Mouse (Mus musculus): ENCODE measurements around the gene Inpp5d. TPM values are rescaled to one million over a fixed set of nuclear protein-coding genes. Genes with fewer than 3 reads are reported as not detected.
A peak's percentile ranks its signal among the peaks of the same experiment; 100 is the strongest.

The Inpp5d gene
- polyA plus RNA-seq, 1 experiment from 2014 or later = 6.0 TPM

DNA sequence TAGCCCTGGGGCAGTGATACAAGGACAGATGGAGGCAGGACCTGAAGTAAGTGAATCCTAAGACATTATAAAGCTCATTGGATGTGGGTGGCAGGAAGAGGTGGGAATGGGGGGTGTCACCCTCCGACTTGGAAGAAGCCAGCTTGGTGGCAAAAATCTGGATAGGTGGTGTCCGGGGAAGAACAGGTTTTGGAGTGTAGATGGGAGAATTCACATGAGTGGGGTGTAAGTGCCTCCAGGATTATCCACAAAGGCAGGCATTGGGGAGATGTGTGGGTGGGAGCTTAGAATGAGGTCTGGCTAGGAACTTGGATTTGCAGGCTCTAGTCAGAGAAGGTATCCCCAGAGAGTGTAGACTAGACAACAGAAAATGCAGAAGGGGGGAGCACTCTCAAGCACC, 14.8 kb upstream of the Inpp5d start:
- no peak for DNase-seq (ENCODE audit: low spot score)
- Histone ChIP-seq H3K36me3 (no peaks in the 10 kb centered on the region), H3K27me3 (ENCODE audit: insufficient read depth, poor library complexity, severe bottlenecking) (no peaks in the 10 kb centered on the region), H3K4me1 (no peaks in the 10 kb centered on the region), H3K4me3 (no peak overlapping the region), H3K27ac (no peak overlapping the region), H3K9me3 (no peaks in the 10 kb centered on the region)
- 80% methylated on average over 2 of the region's 2 CpGs for WGBS

DNA sequence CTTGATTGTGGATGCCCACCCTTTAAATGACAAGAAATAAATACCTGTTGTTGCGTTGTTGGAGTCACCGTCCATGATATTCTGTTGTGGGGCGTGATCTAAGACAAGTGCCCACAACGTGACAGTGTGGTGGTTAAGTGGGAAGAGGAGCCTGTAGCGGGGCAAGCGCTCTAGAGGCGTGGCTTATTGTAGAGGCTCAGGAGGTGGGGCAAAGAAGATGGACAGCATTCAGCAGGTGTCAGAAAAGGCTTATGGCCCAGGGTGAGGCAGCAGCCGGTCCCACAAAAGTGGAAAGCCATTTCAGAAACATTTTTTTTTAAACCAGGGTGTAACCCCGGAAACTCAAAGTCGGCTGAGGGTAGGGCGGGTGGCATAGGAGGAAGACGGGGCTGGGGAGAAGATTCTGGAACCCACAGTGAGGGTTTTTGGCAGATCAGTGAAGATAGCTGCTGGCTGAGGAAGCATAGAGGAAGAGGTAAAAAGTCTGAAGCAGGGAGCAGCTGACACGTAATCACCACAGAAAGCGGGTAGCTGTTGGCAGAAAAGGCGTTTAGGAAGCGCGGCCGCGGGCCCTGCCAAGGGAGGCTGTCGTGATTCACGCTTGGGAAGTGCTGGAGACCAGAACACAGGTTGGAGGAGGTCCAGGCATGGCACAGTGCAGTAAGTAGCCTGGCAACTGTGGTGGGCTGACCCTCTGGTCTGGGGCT, 12.6 kb upstream of the Inpp5d start:
- Histone ChIP-seq H3K4me3 (no peak overlapping the region), H3K4me1 (no peaks in the 10 kb centered on the region)
- WGBS = 73% methylated on average over 21 of the region's 21 CpGs

DNA sequence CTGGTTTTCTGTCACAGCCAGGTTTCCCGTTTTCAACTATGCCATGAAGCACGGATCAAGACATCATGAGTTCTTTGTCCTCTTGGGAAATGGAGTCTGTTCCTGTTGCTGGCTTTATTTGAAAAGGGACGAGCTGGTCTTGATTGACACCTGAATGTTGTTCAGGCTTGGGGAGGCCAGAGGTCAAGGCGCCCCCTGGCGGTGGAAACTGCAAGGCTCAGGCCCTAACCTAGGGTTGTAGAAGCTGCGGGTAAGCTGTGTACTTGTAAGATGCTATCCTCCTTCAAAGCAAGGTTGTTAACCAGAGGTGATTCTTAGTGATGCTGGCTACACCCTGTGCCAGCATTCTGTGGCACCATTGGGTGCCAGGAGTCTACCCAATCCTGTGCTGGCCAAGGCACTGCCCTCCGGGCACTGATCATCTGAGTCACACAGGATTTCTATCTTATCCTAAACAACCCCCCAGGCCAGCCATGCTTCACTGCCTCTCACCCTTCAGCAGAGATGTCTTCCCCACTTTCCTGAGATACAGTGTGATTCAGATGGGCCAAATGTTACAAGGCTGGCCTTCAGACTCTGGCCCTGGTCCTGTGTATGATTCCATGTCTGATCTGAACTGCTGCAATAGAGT, 11.6 kb upstream of the Inpp5d start:
- WGBS = 29% methylated on average over 7 of the region's 7 CpGs
- no peak for DNase-seq (ENCODE audit: low spot score)
- no peaks in the 10 kb centered on the region for H3K36me3 ChIP-seq
- H3K27ac ChIP-seq = no peak overlapping the region
- H3K27me3 ChIP-seq (ENCODE audit: insufficient read depth, poor library complexity, severe bottlenecking) = no peaks in the 10 kb centered on the region
- H3K4me3 ChIP-seq = no peak overlapping the region
- no peaks in the 10 kb centered on the region for H3K4me1 ChIP-seq
- H3K9me3 ChIP-seq = no peaks in the 10 kb centered on the region

More for the DNA sequence above, 12.6 kb upstream of the Inpp5d start:
- no peaks in the 10 kb centered on the region for H3K36me3 ChIP-seq
- H3K27me3 ChIP-seq (ENCODE audit: insufficient read depth, poor library complexity, severe bottlenecking) = no peaks in the 10 kb centered on the region
- H3K27ac ChIP-seq = no peak overlapping the region
- no peaks in the 10 kb centered on the region for H3K9me3 ChIP-seq
- DNase-seq (ENCODE audit: low spot score) = no peak

DNA sequence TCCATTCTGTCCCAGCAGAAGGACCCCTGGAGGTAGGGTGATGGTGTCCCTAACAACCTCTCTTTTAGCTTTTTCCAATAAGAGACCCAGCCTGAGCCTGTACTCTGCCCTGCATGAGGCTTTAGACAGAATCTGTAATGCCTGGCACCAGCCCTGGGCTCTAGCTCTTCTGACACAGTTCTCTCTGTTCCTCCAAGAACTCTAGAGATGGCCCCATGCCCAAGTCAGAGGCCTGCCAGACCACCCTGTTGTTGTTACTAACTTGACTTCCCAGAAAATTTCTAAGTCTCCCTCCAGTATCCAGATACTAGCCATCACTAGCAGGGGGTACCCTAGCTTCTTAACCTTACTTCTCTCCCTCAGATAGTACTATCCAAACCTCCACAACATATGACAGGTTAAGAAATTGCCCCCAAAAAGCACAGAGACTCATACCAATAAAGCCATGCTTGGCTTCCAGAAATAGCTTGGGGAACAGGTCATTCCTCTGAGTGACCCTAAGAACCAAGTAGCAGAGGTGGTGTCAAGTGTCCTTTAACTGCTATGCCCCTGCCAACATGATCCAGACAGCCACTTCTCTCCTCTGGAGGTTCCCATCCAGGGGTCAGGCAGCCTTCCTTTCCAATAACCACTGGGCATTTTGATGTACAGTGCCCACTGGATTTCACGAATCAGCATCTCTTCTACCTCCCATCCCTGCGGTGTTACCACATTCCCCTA, 5.4 kb upstream of the Inpp5d start:
- Histone ChIP-seq H3K27ac (no peak overlapping the region), H3K36me3 (no peaks in the 10 kb centered on the region), H3K27me3 (ENCODE audit: insufficient read depth, poor library complexity, severe bottlenecking) (peaks cover 4% of the 10 kb centered on the region; the same call in 1 of the 2 replicates), H3K4me3 (no peak overlapping the region), H3K9me3 (no peaks in the 10 kb centered on the region), H3K4me1 (no peaks in the 10 kb centered on the region)
- 76% methylated on average over 2 of the region's 2 CpGs for WGBS
- DNase-seq (ENCODE audit: low spot score) = no peak

DNA sequence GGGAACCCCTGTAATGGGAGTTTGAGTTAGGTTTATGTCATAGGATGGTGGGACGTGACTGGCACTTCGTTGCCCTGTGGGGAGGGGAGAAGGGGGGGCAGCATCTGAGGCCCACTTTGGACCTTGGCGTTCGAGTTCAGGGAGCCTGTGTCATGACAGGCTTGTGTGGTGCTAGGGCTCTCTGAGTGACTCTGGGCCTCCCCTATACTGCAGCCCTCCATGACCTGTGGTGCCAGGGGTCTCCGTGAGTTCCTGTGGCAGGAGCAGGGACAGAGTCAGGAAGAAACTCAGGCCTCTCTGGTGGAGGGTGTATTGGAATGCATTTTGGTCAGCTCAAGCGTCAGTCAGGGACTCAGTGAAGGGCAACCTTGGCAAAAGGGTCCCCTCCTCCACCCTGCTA, 581 bp downstream of the Inpp5d start:
- H3K4me3 ChIP-seq = peak overlapping the region; percentile 35
- no peaks in the 10 kb centered on the region for H3K36me3 ChIP-seq
- no peaks in the 10 kb centered on the region for H3K27me3 ChIP-seq (ENCODE audit: insufficient read depth, poor library complexity, severe bottlenecking)
- H3K4me1 ChIP-seq = peaks cover 17% of the 10 kb centered on the region
- peak overlapping the region; percentile 70 for H3K27ac ChIP-seq
- whole genome bisulfite sequencing = 66% methylated on average over 6 of the region's 6 CpGs
- DNase-seq (ENCODE audit: low spot score) = no peak
- no peaks in the 10 kb centered on the region for H3K9me3 ChIP-seq

DNA sequence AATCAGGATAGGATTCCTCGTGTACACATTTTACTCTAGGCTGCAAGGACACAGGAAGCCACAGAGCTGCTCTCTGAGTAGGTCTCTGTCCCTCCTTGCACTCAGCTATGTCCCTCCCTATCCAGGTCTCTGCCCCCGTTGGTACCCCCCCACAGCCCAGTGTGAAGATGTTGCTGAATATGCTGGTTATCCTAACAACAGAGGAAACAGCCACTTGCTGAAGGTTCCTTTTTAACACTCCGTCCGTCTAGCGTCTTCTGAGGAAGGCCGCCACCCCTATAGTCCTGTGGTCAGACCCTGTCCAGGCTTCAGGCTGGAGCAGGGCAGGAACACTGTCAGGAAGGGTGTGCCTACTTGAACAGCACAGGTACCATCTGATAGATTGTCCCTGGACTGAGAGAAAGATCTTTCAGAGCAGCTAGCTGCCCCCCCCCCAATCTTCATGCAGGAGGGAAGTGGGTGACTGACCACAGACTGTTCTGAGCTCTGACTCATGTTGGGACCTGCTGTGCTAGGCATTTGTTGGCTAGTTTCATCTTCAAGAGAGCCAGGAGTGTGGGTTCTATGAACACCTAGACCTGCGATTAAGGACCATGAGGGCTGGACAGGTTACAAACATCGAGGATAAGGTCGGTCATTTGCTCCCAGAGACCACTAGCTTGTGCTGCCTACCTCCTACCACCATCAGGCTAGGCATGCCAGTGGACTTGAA, 1.2 kb downstream of the Inpp5d start:
- Histone ChIP-seq H3K27ac (peak overlapping the region; percentile 70; the same call in 1 of the 2 replicates), H3K4me3 (peak overlapping the region; percentile 35; the same call in 1 of the 2 replicates), H3K9me3 (no peaks in the 10 kb centered on the region), H3K36me3 (no peaks in the 10 kb centered on the region), H3K27me3 (ENCODE audit: insufficient read depth, poor library complexity, severe bottlenecking) (no peaks in the 10 kb centered on the region), H3K4me1 (peaks cover 17% of the 10 kb centered on the region)
- WGBS = 75% methylated on average over 9 of the region's 9 CpGs
- DNase-seq (ENCODE audit: low spot score) = no peak

DNA sequence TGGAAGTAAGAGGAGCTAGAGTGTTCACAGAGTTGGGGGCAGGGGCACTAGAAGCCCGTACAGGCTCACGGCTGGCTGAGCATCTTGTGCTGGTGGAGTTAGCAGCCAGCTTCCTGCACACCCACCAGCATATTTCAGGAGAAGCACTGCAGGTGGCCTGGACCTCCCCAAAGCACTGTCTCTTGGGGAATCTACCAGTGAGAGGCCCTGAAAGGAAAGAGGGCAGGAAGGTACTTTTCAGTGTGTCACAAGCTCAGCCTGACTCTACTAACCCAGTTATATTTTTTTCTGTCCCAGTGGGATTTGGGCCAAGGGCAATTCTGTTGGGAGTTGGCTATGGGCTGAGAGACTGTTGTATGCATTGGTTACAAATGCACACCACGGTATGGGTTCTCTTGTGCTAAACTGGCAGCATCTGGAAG, 1.8 kb downstream of the Inpp5d start:
- Histone ChIP-seq H3K27me3 (ENCODE audit: insufficient read depth, poor library complexity, severe bottlenecking) (no peaks in the 10 kb centered on the region), H3K4me1 (peaks cover 23% of the 10 kb centered on the region), H3K27ac (no peak overlapping the region), H3K9me3 (no peaks in the 10 kb centered on the region), H3K4me3 (no peak overlapping the region), H3K36me3 (no peaks in the 10 kb centered on the region)
- no peak for DNase-seq (ENCODE audit: low spot score)
- 69% methylated on average over 3 of the region's 3 CpGs for WGBS

DNA sequence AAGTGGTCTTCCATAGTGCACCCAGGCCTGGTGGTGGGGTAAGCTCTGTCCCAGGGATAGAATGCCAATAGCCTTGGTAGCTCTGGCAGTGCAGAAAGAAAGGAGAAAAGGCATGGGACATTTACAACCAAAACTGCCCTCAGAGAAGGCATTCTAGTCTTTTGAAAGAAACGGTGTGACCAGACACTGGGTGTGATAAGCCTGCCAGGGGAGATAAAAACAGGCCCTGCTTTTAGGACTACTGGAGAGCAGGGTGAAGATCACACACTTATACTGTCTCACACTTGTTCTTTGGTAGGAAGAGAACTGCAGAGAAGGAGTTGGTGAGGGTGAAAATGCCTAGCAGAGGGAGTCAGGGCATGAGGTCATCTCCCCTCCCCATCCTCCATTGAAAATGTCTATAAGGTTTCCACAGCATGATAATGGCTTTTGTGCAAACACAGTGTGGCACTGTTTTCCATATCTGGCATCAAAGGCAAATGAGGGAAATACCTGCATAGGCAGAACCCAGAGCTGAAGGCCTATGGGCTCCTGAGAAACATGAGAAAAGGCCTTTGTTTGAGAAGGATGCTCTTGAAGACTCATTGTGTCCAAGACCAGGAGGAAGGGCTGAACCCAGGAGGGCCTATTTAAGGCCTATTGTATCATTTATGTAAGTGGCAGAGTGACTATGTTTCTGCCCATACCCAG, 4.0 kb downstream of the Inpp5d start:
- Histone ChIP-seq H3K36me3 (no peaks in the 10 kb centered on the region), H3K27ac (no peak overlapping the region), H3K27me3 (ENCODE audit: insufficient read depth, poor library complexity, severe bottlenecking) (no peaks in the 10 kb centered on the region), H3K9me3 (no peaks in the 10 kb centered on the region), H3K4me1 (peaks cover 30% of the 10 kb centered on the region), H3K4me3 (no peak overlapping the region)
- no peak for DNase-seq (ENCODE audit: low spot score)
- WGBS = 15% methylated on average over 1 of the region's 1 CpGs

DNA sequence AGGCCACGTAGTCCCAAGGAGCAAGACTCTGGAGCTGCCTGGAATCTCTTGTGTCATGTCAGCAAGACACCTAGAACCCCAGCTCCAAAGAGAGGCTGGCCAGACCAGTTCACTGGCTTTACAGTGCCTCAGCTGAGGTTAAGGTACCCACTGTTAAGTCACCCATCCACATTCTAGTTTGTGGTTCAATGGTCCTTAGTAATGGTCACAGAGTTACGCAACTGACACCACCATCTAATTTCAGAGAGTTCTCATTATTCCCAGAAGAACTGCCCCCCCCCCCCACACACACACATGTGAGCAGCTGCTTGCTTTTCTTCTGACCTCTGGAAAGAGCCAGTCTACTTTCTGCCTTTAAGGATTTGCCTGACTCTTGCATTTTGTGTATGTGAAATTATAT, 4.7 kb downstream of the Inpp5d start:
- H3K4me1 ChIP-seq = peaks cover 30% of the 10 kb centered on the region

DNA sequence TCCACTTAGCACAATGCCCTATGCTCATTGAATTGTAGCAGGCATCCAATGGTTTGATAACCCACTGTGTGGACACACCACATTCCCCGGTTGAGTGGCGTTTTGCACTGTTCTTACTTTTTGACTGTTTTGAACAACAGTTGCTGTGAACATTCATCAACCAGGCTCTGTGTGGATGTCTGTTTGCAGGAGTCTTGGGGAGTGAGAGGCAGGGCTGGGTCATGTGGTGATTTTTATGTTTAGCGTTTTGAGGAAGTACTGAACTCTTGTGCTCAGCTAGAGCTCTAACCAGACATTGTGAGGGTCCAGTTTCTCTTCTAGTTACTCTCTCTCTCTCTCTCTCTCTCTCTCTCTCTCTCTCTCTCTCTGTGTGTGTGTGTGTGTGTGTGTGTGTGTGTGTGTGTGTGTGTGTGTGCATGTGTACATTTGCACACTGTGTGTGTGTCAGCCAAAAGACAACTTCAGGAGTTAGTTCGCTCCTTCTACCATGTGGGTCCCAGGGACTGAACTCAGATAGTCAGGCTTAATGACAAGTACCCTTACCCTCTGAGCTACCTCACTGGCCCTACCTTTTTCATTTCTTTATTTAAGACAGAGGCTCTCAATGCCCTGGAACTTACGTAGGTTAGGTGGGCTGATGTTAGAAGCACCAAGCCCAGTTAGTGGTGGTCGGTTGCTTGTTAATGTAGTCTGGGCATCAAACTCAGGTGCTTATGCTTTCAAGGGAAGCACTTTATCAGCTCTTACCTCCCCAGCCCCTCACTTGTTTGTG, 5.3 kb downstream of the Inpp5d start:
- H3K27ac ChIP-seq = no peak overlapping the region
- no peaks in the 10 kb centered on the region for H3K36me3 ChIP-seq
- no peaks in the 10 kb centered on the region for H3K9me3 ChIP-seq
- H3K4me3 ChIP-seq = no peak overlapping the region
- DNase-seq (ENCODE audit: low spot score) = no peak
- H3K27me3 ChIP-seq (ENCODE audit: insufficient read depth, poor library complexity, severe bottlenecking) = no peaks in the 10 kb centered on the region
- H3K4me1 ChIP-seq = peaks cover 30% of the 10 kb centered on the region
- 87% methylated on average over 6 of the region's 6 CpGs for WGBS

More for the DNA sequence above, 4.7 kb downstream of the Inpp5d start:
- Histone ChIP-seq H3K27ac (no peak overlapping the region), H3K36me3 (no peaks in the 10 kb centered on the region), H3K9me3 (no peaks in the 10 kb centered on the region), H3K27me3 (ENCODE audit: insufficient read depth, poor library complexity, severe bottlenecking) (no peaks in the 10 kb centered on the region), H3K4me3 (no peak overlapping the region)
- no peak for DNase-seq (ENCODE audit: low spot score)
- 90% methylated on average over 2 of the region's 2 CpGs for WGBS

DNA sequence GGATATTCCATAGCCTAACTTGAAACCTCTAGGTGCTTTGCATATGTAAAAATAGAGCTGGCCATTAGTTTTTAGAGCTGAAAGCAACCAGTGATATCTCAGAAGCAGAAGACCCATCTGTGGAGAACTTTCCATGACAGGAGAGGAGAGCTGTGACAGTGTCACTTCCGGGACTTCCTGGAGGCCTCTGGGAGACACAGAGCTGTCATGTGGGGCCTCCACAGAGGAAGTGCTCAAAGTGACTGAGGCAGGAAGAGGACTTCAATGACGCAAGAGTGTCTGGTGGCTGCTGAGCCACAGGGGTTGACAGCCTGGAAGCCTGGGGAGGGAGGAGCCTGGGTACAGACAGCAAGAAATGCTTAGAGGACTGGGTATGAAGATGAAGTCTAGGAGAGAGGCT, 6.2 kb downstream of the Inpp5d start:
- no peak overlapping the region for H3K4me3 ChIP-seq
- peak; percentile 81 for DNase-seq (ENCODE audit: low spot score)
- WGBS = 32% methylated on average over 2 of the region's 2 CpGs
- no peaks in the 10 kb centered on the region for H3K9me3 ChIP-seq
- no peaks in the 10 kb centered on the region for H3K27me3 ChIP-seq (ENCODE audit: insufficient read depth, poor library complexity, severe bottlenecking)
- H3K36me3 ChIP-seq = no peaks in the 10 kb centered on the region
- H3K27ac ChIP-seq = peak overlapping the region; percentile 17; the same call in 1 of the 2 replicates
- peaks cover 27% of the 10 kb centered on the region for H3K4me1 ChIP-seq

DNA sequence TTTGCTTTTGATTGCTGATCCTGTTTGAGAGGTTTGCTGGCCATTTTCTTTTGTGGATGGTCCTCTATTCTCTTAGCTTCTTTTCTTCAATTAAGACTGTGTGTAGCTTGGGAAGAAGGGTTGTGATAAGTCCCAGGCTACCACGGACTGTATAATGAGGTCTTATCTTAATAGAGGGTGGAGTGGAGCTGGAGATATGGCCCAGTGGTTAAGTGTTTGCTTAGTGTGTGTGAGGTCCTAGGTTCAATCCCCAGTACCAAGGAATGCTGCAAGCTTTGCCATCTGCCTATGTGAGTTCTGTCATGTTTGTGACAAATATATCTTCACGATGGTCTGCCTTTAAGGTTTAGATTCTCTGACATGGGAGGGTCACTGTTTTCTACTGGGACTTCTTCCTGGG, 8.0 kb downstream of the Inpp5d start:
- peaks cover 17% of the 10 kb centered on the region for H3K4me1 ChIP-seq
- H3K9me3 ChIP-seq = no peaks in the 10 kb centered on the region
- no peaks in the 10 kb centered on the region for H3K27me3 ChIP-seq (ENCODE audit: insufficient read depth, poor library complexity, severe bottlenecking)
- H3K36me3 ChIP-seq = no peaks in the 10 kb centered on the region
- no peak overlapping the region for H3K27ac ChIP-seq
- WGBS = 23% methylated on average over 2 of the region's 2 CpGs
- H3K4me3 ChIP-seq = no peak overlapping the region
- DNase-seq (ENCODE audit: low spot score) = no peak
